ENCODE assay signal across 8 mouse cellular contexts in the genomic region with DNA sequence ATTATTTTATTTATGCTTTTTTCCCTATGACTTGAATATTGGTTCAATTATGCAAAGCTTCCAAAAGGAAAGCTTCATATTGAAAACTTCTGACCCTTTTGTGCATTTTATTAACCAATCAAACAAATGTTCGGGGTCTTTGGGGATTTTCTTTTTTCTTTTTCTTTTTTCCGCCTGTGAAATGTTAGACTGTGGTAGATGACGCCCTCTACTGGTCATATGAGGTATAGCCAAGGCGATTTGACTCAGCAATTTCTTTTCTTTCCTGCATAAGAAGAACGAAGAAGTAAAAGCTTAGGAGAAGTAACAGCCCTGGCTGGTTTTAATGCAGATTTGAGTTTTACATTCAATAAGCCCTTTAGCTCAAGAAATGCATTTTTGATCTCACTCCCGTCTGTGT.
DNase-seq lines count a peak whose midpoint lies in the region; ATAC-seq and TF ChIP-seq lines count a peak whose summit lies in the region.

No protein-coding gene starts in this region.

- no peak for DNase-seq in frontal cortex, postnatal 25 days (ENCODE audit: low spot score in 2 of 2)
- peak; percentile 42 for DNase-seq in midbrain, embryonic 10.5 days (ENCODE audit: low spot score)
- DNase-seq in cerebellum, adult 9-10 months = peak; percentile 47
- peak; percentile 3 to 13 for DNase-seq in left cerebral cortex, adult 18-20 months (ENCODE audit: low spot score in 2 of 2)
- peak; percentile 19 for DNase-seq in stomach, postnatal 0 days (ENCODE audit: low spot score)
- no peak for DNase-seq in thymus, adult 2 months

- peak; percentile 90 for TF ChIP-seq CTCF in stomach, postnatal 0 days (IDR thresholded peaks at IDR 0.05; ENCODE audit: low read depth)
- TF ChIP-seq CTCF in thymus, adult 2 months (IDR thresholded peaks at IDR 0.05; ENCODE audit: borderline replicate concordance, control insufficient read depth, extremely low read depth, insufficient read depth, low read length, poor library complexity) = no peak

- ATAC-seq in frontal cortex, adult (ENCODE audit: low TSS enrichment) = peak; percentile 69
- no peak for ATAC-seq in midbrain, embryonic 16.5 days
- ATAC-seq in stomach, postnatal 0 days (ENCODE audit: low FRiP score, low TSS enrichment) = no peak

- TF ChIP-seq POLR2A in thymus, adult 2 months (IDR thresholded peaks at IDR 0.05; ENCODE audit: control insufficient read depth, extremely low read depth, insufficient read depth, low read length, poor library complexity) = no peak

- WGBS in midbrain, embryonic 10.5 days = 14% methylated on average over 6 of the region's 6 CpGs
- WGBS in midbrain, embryonic 16.5 days = 6% methylated on average over 6 of the region's 6 CpGs
- 7% methylated on average over 6 of the region's 6 CpGs for WGBS in stomach, postnatal 0 days
- 4% methylated on average over 6 of the region's 6 CpGs for WGBS in thymus, adult 2 months

- no peak for TF ChIP-seq EP300 in stomach, postnatal 0 days (optimal IDR thresholded peaks at IDR 0.05)

- no peaks in the 10 kb centered on the region for H3K27me3 ChIP-seq in midbrain, embryonic 10.5 days (ENCODE audit: low read depth, poor library complexity, severe bottlenecking)
- H3K27me3 ChIP-seq in midbrain, embryonic 16.5 days (ENCODE audit: control insufficient read depth, insufficient read depth, low read depth, low read length) = no peaks in the 10 kb centered on the region
- no peaks in the 10 kb centered on the region for H3K27me3 ChIP-seq in stomach, postnatal 0 days (ENCODE audit: control insufficient read depth, insufficient read depth, low read length)
- H3K27me3 ChIP-seq in thymus, adult 2 months (ENCODE audit: control insufficient read depth, insufficient read depth, low read length) = no peaks in the 10 kb centered on the region

- H3K9ac ChIP-seq in midbrain, embryonic 16.5 days (ENCODE audit: low read depth, low read length) = no peak overlapping the region
- no peak overlapping the region for H3K9ac ChIP-seq in stomach, postnatal 0 days (ENCODE audit: low read length)

- H3K27ac ChIP-seq in midbrain, embryonic 10.5 days (replicated peaks) = no peak overlapping the region
- no peak overlapping the region for H3K27ac ChIP-seq in midbrain, embryonic 16.5 days (ENCODE audit: low read length)
- no peak overlapping the region for H3K27ac ChIP-seq in stomach, postnatal 0 days (replicated peaks)
- no peak overlapping the region for H3K27ac ChIP-seq in thymus, adult 2 months (ENCODE audit: control insufficient read depth, insufficient read depth, low read length)

- no peaks in the 10 kb centered on the region for H3K36me3 ChIP-seq in midbrain, embryonic 10.5 days
- no peaks in the 10 kb centered on the region for H3K36me3 ChIP-seq in midbrain, embryonic 16.5 days (ENCODE audit: control insufficient read depth, insufficient read depth, low read length)
- no peaks in the 10 kb centered on the region for H3K36me3 ChIP-seq in stomach, postnatal 0 days (ENCODE audit: control insufficient read depth, insufficient read depth, low read length)
- no peaks in the 10 kb centered on the region for H3K36me3 ChIP-seq in thymus, adult 2 months (ENCODE audit: control insufficient read depth, insufficient read depth, low read length)

- peaks cover 12% of the 10 kb centered on the region for H3K4me1 ChIP-seq in midbrain, embryonic 10.5 days
- H3K4me1 ChIP-seq in midbrain, embryonic 16.5 days (ENCODE audit: control insufficient read depth, insufficient read depth, low read length) = no peaks in the 10 kb centered on the region
- no peaks in the 10 kb centered on the region for H3K4me1 ChIP-seq in stomach, postnatal 0 days (replicated peaks; ENCODE audit: control insufficient read depth, insufficient read depth)
- no peaks in the 10 kb centered on the region for H3K4me1 ChIP-seq in thymus, adult 2 months (replicated peaks; ENCODE audit: control insufficient read depth, insufficient read depth, low read length)

- H3K9me3 ChIP-seq in midbrain, embryonic 10.5 days (replicated peaks) = no peaks in the 10 kb centered on the region
- no peaks in the 10 kb centered on the region for H3K9me3 ChIP-seq in midbrain, embryonic 16.5 days (replicated peaks; ENCODE audit: control insufficient read depth, low read length, poor library complexity, severe bottlenecking)
- H3K9me3 ChIP-seq in stomach, postnatal 0 days (ENCODE audit: control insufficient read depth, low read length) = no peaks in the 10 kb centered on the region

- H3K4me2 ChIP-seq in midbrain, embryonic 16.5 days (ENCODE audit: low read length) = no peak overlapping the region
- no peak overlapping the region for H3K4me2 ChIP-seq in stomach, postnatal 0 days (replicated peaks; ENCODE audit: low read depth)

- no peak overlapping the region for H3K4me3 ChIP-seq in midbrain, embryonic 10.5 days
- no peak overlapping the region for H3K4me3 ChIP-seq in midbrain, embryonic 16.5 days (ENCODE audit: low read depth, low read length)
- H3K4me3 ChIP-seq in stomach, postnatal 0 days (ENCODE audit: low read depth, low read length) = no peak overlapping the region
- H3K4me3 ChIP-seq in thymus, adult 2 months (ENCODE audit: control insufficient read depth, insufficient read depth, low read length) = no peak overlapping the region

Comparison
In these comparisons a context has a peak if more than half of its experiments do, and no peak if none do; other contexts are left out.
1. DNase-seq: peak in midbrain, embryonic 10.5 days (single experiment), cerebellum, adult 9-10 months (single experiment), left cerebral cortex, adult 18-20 months (2 of 2) and stomach, postnatal 0 days (single experiment); none in frontal cortex, postnatal 25 days (0 of 2) and thymus, adult 2 months (single experiment).